Mouse (Mus musculus) liver, embryonic 15.5 days (tissue): ENCODE data around the gene Slc4a8. TPM values are rescaled to one million over a fixed set of nuclear protein-coding genes. Genes with fewer than 3 reads are reported as not detected.
"Not testable (repeated sequence)": the region's sequence is repeated elsewhere in the genome, so short reads cannot be mapped to it uniquely, and the experiment has no call there.

Source experiments
- ATAC-seq: fragments of 200-750 bp; cut with Nextera tagmentation; 2 replicates; pipeline ENCODE4 v1.8.0; 2017; ENCODE audit warnings: moderate number of reproducible peaks, mild to moderate bottlenecking, moderate library complexity; ENCODE audit not compliant: insufficient read depth
- H3K27ac ChIP-seq: fragments of 300-500 bp; sonication (generic); replicated peaks from 2 replicates; pipeline ENCODE4 v1.5.1; 2015; ENCODE audit warnings: mild to moderate bottlenecking, inconsistent platforms
- H3K27me3 ChIP-seq: fragments of 300-500 bp; sonication (generic); 2 replicates; pipeline ENCODE4 v1.6.1; 2015; ENCODE audit warnings: mild to moderate bottlenecking, inconsistent platforms
- H3K36me3 ChIP-seq: fragments of 300-500 bp; sonication (generic); replicated peaks from 2 replicates; pipeline ENCODE4 v1.6.1; 2015; ENCODE audit warnings: moderate library complexity, mild to moderate bottlenecking, inconsistent platforms
- H3K4me1 ChIP-seq: fragments of 300-500 bp; sonication (generic); replicated peaks from 2 replicates; pipeline ENCODE4 v1.6.1; 2015; ENCODE audit warnings: inconsistent platforms
- H3K4me2 ChIP-seq: fragments of 300-500 bp; sonication (generic); 2 replicates; pipeline ENCODE4 v1.6.1; 2015; ENCODE audit warnings: moderate library complexity, mild to moderate bottlenecking, inconsistent platforms
- H3K4me3 ChIP-seq: fragments of 300-500 bp; sonication (generic); replicated peaks from 2 replicates; pipeline ENCODE4 v1.5.1; 2015; ENCODE audit warnings: mild to moderate bottlenecking, inconsistent platforms
- H3K9ac ChIP-seq: fragments of 300-500 bp; sonication (generic); 2 replicates; pipeline ENCODE4 v1.6.1; 2015; ENCODE audit warnings: moderate library complexity, mild to moderate bottlenecking, inconsistent platforms
- H3K9me3 ChIP-seq: fragments of 300-500 bp; sonication (generic); replicated peaks from 2 replicates; pipeline ENCODE4 v1.6.1; 2016; ENCODE audit warnings: inconsistent platforms
- WGBS: fragments of 180-500 bp; shearing (Covaris S2); methylation state at CpG from one replicate; pipeline ENCODE4 v1.1.7; 2015; ENCODE audit warnings: mixed read lengths; ENCODE audit not compliant: insufficient replicate concordance; 5-methylcytosine and 5-hydroxymethylcytosine counted together
- polyA plus RNA-seq: library from polyadenylated mRNA; unstranded; fragments of >200 nt; fragmentation: Nextera tagmentation; extraction: Ambion mirVana; gene quantifications from 2 replicates; pipeline ENCODE4 v1.2.1, GENCODE M21; 2015

Slc4a8 gene
- polyA plus RNA-seq, 1 experiment from 2014 or later, result 0.25 TPM

GRCm38 (mm10) chr15:100755881-100756624 is 5.5 kb upstream of the Slc4a8 start:
- no peak overlapping the region for H3K9ac ChIP-seq
- peaks cover 72% of the 10 kb centered on the region for H3K27me3 ChIP-seq
- no peaks in the 10 kb centered on the region for H3K36me3 ChIP-seq
- no peaks in the 10 kb centered on the region for H3K9me3 ChIP-seq
- WGBS, result 58% methylated on average over 3 of the region's 3 CpGs
- peaks cover 17% of the 10 kb centered on the region for H3K4me1 ChIP-seq
- no peak overlapping the region for H3K27ac ChIP-seq
- no peak overlapping the region for H3K4me2 ChIP-seq
- H3K4me3 ChIP-seq, result no peak overlapping the region
- ATAC-seq, result no peak

- peaks cover 29% of the 10 kb centered on the region for H3K4me1 ChIP-seq
- H3K4me3 ChIP-seq, result no peak overlapping the region
- H3K36me3 ChIP-seq, result no peaks in the 10 kb centered on the region
- no peak overlapping the region for H3K27ac ChIP-seq
- peak overlapping the region; percentile 25 for H3K4me2 ChIP-seq
- no peak overlapping the region for H3K9ac ChIP-seq
- 6% methylated on average over 7 of the region's 7 CpGs for WGBS
- H3K27me3 ChIP-seq, result peaks cover 79% of the 10 kb centered on the region
- ATAC-seq, result no peak
- H3K9me3 ChIP-seq, result no peaks in the 10 kb centered on the region
Measured at GRCm38 (mm10) chr15:100757527-100757978, 4.0 kb upstream of the Slc4a8 start.

- no peaks in the 10 kb centered on the region for H3K9me3 ChIP-seq
- H3K4me3 ChIP-seq, result no peak overlapping the region
- no peak overlapping the region for H3K4me2 ChIP-seq
- no peak for ATAC-seq
- H3K9ac ChIP-seq, result no peak overlapping the region
- 74% methylated on average over 10 of the region's 10 CpGs for WGBS
- peaks cover 79% of the 10 kb centered on the region for H3K27me3 ChIP-seq
- H3K4me1 ChIP-seq, result peaks cover 29% of the 10 kb centered on the region
- H3K36me3 ChIP-seq, result no peaks in the 10 kb centered on the region
- H3K27ac ChIP-seq, result no peak overlapping the region
Measured at GRCm38 (mm10) chr15:100759286-100759685, 2.3 kb upstream of the Slc4a8 start.

DNA sequence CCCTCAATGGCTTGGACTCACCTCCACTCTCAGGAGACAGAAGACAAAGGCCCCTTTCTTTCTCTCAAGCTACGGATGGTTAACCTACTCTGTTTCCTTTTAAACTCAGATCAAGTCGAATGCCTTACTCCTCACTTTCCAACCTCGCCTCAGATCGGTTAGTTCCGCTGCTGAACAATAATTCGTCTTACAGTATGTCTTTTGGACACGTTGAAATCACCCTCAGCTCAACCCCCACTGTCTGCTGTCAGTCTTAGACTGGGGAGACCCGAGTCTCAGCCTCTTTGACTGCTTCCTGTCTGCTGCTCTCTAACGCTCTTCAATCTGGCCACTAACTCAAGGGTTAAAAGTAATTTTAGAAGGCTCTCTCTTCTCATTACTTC is 520 bp upstream of the Slc4a8 start:
- no peaks in the 10 kb centered on the region for H3K9me3 ChIP-seq
- no peak for ATAC-seq
- H3K4me1 ChIP-seq, result peaks cover 23% of the 10 kb centered on the region
- peak overlapping the region; percentile 61; the same call in 1 of the 2 replicates for H3K4me3 ChIP-seq
- WGBS, result 21% methylated on average over 9 of the region's 9 CpGs
- H3K27ac ChIP-seq, result no peak overlapping the region
- no peaks in the 10 kb centered on the region for H3K36me3 ChIP-seq
- peak overlapping the region; percentile 86 for H3K4me2 ChIP-seq
- H3K9ac ChIP-seq, result no peak overlapping the region
- H3K27me3 ChIP-seq, result peaks cover 80% of the 10 kb centered on the region

- ATAC-seq, result no peak
- Histone ChIP-seq H3K36me3 (no peaks in the 10 kb centered on the region), H3K27ac (no peak overlapping the region), H3K27me3 (peaks cover 86% of the 10 kb centered on the region), H3K4me3 (no peak overlapping the region), H3K4me1 (peaks cover 21% of the 10 kb centered on the region), H3K9me3 (no peaks in the 10 kb centered on the region), H3K4me2 (no peak overlapping the region), H3K9ac (no peak overlapping the region)
- 45% methylated on average over 8 of the region's 8 CpGs for WGBS
Measured at GRCm38 (mm10) chr15:100762649-100763048, 1.1 kb downstream of the Slc4a8 start.

DNA sequence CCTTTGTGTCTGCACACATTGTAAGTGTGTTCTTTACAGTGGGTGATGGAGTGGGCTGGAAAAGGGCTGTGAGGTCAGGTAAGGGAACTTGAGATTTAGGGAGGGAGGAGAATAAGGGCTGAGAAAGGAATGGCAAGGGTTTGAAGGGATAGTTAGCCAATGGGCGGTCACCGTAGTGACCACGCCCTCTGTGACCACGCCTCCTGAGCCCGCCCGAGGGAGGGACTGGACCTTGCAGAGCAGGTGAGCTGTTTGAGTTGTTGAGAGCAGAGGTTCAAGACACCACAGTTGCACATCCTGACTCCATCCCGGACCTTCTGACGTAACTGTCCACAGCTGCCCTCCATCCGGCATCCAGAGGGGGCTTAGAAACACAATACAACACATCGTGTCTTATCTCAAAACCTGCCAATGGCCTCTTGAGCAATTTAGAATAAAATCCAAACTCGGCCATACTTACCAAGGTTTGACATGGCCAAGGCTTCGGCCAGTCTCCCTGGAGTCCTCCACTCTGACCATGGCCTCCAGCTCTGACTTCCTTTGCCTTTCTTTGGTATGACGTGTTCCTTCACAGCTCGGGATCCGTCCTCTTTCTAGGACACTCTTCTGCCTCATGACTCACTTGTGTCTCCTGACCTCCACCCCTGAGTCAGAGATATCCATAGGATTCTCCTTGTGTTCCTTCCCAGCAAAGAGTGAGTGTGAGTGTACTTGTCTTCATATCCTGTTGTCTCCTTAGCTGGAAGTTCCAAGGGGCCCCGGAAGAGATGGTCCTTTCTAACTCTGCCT is 2.8 kb downstream of the Slc4a8 start:
- ATAC-seq, result no peak
- WGBS, result 59% methylated on average over 16 of the region's 16 CpGs
- H3K27me3 ChIP-seq, result peaks cover 79% of the 10 kb centered on the region

GRCm38 (mm10) chr15:100766826-100767225 is 5.3 kb downstream of the Slc4a8 start:
- 45% methylated on average over 9 of the region's 9 CpGs for WGBS
- no peaks in the 10 kb centered on the region for H3K36me3 ChIP-seq

More for the DNA sequence above, 2.8 kb downstream of the Slc4a8 start:
- Histone ChIP-seq H3K9me3 (no peaks in the 10 kb centered on the region), H3K27ac (no peak overlapping the region), H3K36me3 (no peaks in the 10 kb centered on the region), H3K4me2 (no peak overlapping the region), H3K9ac (no peak overlapping the region), H3K4me3 (no peak overlapping the region), H3K4me1 (peaks cover 13% of the 10 kb centered on the region)

GRCm38 (mm10) chr15:100767851-100768250 is 6.3 kb downstream of the Slc4a8 start:
- Histone ChIP-seq H3K9ac (no peak overlapping the region), H3K4me3 (no peak overlapping the region), H3K27me3 (peaks cover 44% of the 10 kb centered on the region), H3K9me3 (no peaks in the 10 kb centered on the region), H3K27ac (no peak overlapping the region), H3K4me1 (no peaks in the 10 kb centered on the region), H3K36me3 (no peaks in the 10 kb centered on the region), H3K4me2 (no peak overlapping the region)
- no peak for ATAC-seq
- WGBS, result 77% methylated on average over 13 of the region's 13 CpGs

More at GRCm38 (mm10) chr15:100766826-100767225, 5.3 kb downstream of the Slc4a8 start:
- Histone ChIP-seq H3K27ac (no peak overlapping the region), H3K9me3 (no peaks in the 10 kb centered on the region), H3K4me2 (no peak overlapping the region), H3K9ac (no peak overlapping the region), H3K4me1 (peaks cover 4% of the 10 kb centered on the region), H3K27me3 (peaks cover 54% of the 10 kb centered on the region), H3K4me3 (no peak overlapping the region)
- ATAC-seq, result no peak

DNA sequence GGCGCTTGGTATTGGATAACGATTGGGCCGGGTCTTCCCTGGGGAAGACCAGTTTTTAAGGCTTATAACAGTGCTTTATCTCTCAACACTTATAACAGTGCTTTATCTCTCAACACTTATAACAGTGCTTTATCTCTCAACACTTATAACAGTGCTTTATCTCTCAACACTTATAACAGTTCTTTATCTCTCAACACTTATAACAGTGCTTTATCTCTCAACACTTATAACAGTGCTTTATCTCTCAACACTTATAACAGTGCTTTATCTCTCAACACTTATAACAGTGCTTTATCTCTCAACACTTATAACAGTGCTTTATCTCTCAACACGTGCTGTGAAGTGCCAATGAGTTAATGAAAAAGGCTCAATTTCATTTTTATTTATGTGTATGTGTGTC is 7.5 kb downstream of the Slc4a8 start:
- peaks cover 32% of the 10 kb centered on the region for H3K27me3 ChIP-seq
- H3K4me2 ChIP-seq, ATAC-seq, H3K9me3 ChIP-seq, H3K4me1 ChIP-seq, H3K9ac ChIP-seq, H3K4me3 ChIP-seq, H3K36me3 ChIP-seq, H3K27ac ChIP-seq: not testable (repeated sequence)
- 63% methylated on average over 4 of the region's 4 CpGs for WGBS

- Histone ChIP-seq H3K9me3 (no peaks in the 10 kb centered on the region), H3K4me2 (no peak overlapping the region), H3K27ac (no peak overlapping the region), H3K27me3 (peaks cover 21% of the 10 kb centered on the region), H3K4me3 (no peak overlapping the region), H3K9ac (no peak overlapping the region), H3K36me3 (no peaks in the 10 kb centered on the region), H3K4me1 (no peaks in the 10 kb centered on the region)
- WGBS, result 77% methylated on average over 5 of the region's 5 CpGs
- ATAC-seq, result no peak
Measured at GRCm38 (mm10) chr15:100770338-100770737, 8.8 kb downstream of the Slc4a8 start.

DNA sequence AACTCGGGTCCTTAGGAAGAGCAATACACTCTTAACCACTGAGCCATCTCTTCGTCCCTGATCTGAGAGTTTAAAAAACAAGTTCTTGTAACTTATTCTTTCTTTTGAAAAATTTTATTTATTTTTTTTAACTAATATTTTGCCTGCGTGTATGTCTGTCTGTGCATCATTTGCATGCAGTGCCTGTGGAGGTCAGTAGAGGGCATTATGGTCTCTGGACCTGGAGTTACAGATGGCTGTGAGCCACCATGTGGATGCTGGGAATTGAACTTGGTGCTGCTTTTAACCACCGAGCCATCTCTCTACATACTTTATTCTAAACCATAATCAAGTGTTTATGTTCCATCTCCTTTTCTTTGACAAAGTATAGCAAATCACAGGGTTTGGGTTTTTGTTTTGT is 11.1 kb downstream of the Slc4a8 start:
- WGBS, result 69% methylated on average over 4 of the region's 4 CpGs
- H3K4me2 ChIP-seq, result no peak overlapping the region
- no peak overlapping the region for H3K27ac ChIP-seq
- H3K4me3 ChIP-seq, result no peak overlapping the region
- ATAC-seq, result no peak
- no peaks in the 10 kb centered on the region for H3K4me1 ChIP-seq
- H3K36me3 ChIP-seq, result no peaks in the 10 kb centered on the region
- H3K9ac ChIP-seq, result no peak overlapping the region
- peaks cover 20% of the 10 kb centered on the region; the same call in 1 of the 2 replicates for H3K27me3 ChIP-seq
- no peaks in the 10 kb centered on the region for H3K9me3 ChIP-seq
